Mouse (Mus musculus) brain, embryonic 14.5 days (tissue): Measurements from ENCODE around the gene Ldhb.

Source experiments
- CTCF ChIP-seq: fragments of 200-500 bp; IDR thresholded peaks from 2 replicates; pipeline ENCODE4 v1.5.1; 2012; ENCODE audit warnings: inconsistent platforms, mild to moderate bottlenecking, moderate library complexity, borderline replicate concordance; ENCODE audit not compliant: insufficient read depth, insufficient read length; ENCODE audit errors: extremely low read depth
- POLR2A ChIP-seq: fragments of 200-500 bp; IDR thresholded peaks from 2 replicates; pipeline ENCODE4 v1.6.1; 2012; ENCODE audit warnings: mild to moderate bottlenecking, inconsistent platforms, borderline replicate concordance; ENCODE audit not compliant: poor library complexity, insufficient read depth, insufficient read length, severe bottlenecking; ENCODE audit errors: extremely low read depth

GRCm38 (mm10) chr6:142512902-142513301, 5.1 kb upstream of the Ldhb start:
- TF ChIP-seq POLR2A (no peak), CTCF (no peak)
